Mouse (Mus musculus): ENCODE results near the gene Tmtc4.
A peak's percentile ranks its signal among the peaks of the same experiment; 100 is the strongest.

The Tmtc4 gene

GRCm38 (mm10) chr14:122902136-122902535, 81.7 kb downstream of the Tmtc4 start:
- DNase-seq (ENCODE audit: low spot score) = no peak

- DNase-seq (ENCODE audit: low spot score) = no peak
Observed at GRCm38 (mm10) chr14:122901715-122902114, 82.1 kb downstream of the Tmtc4 start.

- DNase-seq (ENCODE audit: low spot score) = peak; percentile 40
Observed at GRCm38 (mm10) chr14:122901177-122901576, 82.7 kb downstream of the Tmtc4 start.

GRCm38 (mm10) chr14:122900679-122901078, 83.2 kb downstream of the Tmtc4 start:
- DNase-seq (ENCODE audit: low spot score) = no peak

- no peak for DNase-seq (ENCODE audit: low spot score)
Observed at GRCm38 (mm10) chr14:122898550-122898949, 85.3 kb downstream of the Tmtc4 start.

- DNase-seq (ENCODE audit: low spot score) = no peak
Observed at GRCm38 (mm10) chr14:122896106-122896505, 87.7 kb downstream of the Tmtc4 start.

GRCm38 (mm10) chr14:122891470-122891968, 92.3 kb downstream of the Tmtc4 start:
- no peak for DNase-seq (ENCODE audit: low spot score)

GRCm38 (mm10) chr14:122888480-122888872, 95.4 kb downstream of the Tmtc4 start:
- DNase-seq (ENCODE audit: low spot score) = no peak

GRCm38 (mm10) chr14:122887702-122888479, 95.9 kb downstream of the Tmtc4 start:
- no peak for DNase-seq (ENCODE audit: low spot score)

- no peak for DNase-seq (ENCODE audit: low spot score)
Observed at GRCm38 (mm10) chr14:122887278-122887677, 96.6 kb downstream of the Tmtc4 start.

GRCm38 (mm10) chr14:122885893-122886292, 97.9 kb downstream of the Tmtc4 start:
- DNase-seq (ENCODE audit: low spot score) = no peak

- DNase-seq (ENCODE audit: low spot score) = peak; percentile 90
Observed at GRCm38 (mm10) chr14:122883821-122884584, 99.8 kb downstream of the Tmtc4 start.

- DNase-seq (ENCODE audit: low spot score) = no peak
Observed at GRCm38 (mm10) chr14:122883410-122883806, 100.4 kb downstream of the Tmtc4 start.

- DNase-seq (ENCODE audit: low spot score) = peak; percentile 59
Observed at GRCm38 (mm10) chr14:122882795-122883409, 100.9 kb downstream of the Tmtc4 start.

GRCm38 (mm10) chr14:122882201-122882639, 101.6 kb downstream of the Tmtc4 start:
- peak; percentile 62 for DNase-seq (ENCODE audit: low spot score)

- DNase-seq (ENCODE audit: low spot score) = no peak
Observed at GRCm38 (mm10) chr14:122881699-122882098, 102.1 kb downstream of the Tmtc4 start.

- no peak for DNase-seq (ENCODE audit: low spot score)
Observed at GRCm38 (mm10) chr14:122880291-122880690, 103.5 kb downstream of the Tmtc4 start.

- DNase-seq (ENCODE audit: low spot score) = no peak
Observed at GRCm38 (mm10) chr14:122877787-122878186, 106.0 kb downstream of the Tmtc4 start.

GRCm38 (mm10) chr14:122876723-122877122, 107.1 kb downstream of the Tmtc4 start:
- no peak for DNase-seq (ENCODE audit: low spot score)

GRCm38 (mm10) chr14:122876163-122876562, 107.7 kb downstream of the Tmtc4 start:
- peak; percentile 93 for DNase-seq (ENCODE audit: low spot score)

GRCm38 (mm10) chr14:122875636-122876035, 108.2 kb downstream of the Tmtc4 start:
- DNase-seq (ENCODE audit: low spot score) = no peak

GRCm38 (mm10) chr14:122875056-122875455, 108.8 kb downstream of the Tmtc4 start:
- DNase-seq (ENCODE audit: low spot score) = peak; percentile 29
